Mouse (Mus musculus): Measurements from ENCODE around the gene Nfe2l1. TPM values are rescaled to one million over a fixed set of nuclear protein-coding genes. Genes with fewer than 3 reads are reported as not detected.

Nfe2l1 gene
- total and polyA plus RNA-seq, 2 experiments from 2014 or later: 64.5 to 86.0 TPM

GRCm38 (mm10) chr11:96875745-96876144 is 46.0 kb upstream of the Nfe2l1 start:
- no peak for TF ChIP-seq CTCF (IDR thresholded peaks at IDR 0.05)
- H3K9ac ChIP-seq (replicated peaks; ENCODE audit: low read length, poor library complexity, severe bottlenecking): peak overlapping the region; percentile 55

GRCm38 (mm10) chr11:96875270-96875669 is 45.5 kb upstream of the Nfe2l1 start:
- peak overlapping the region; percentile 96 for H3K27ac ChIP-seq (ENCODE audit: low read depth, low read length)
- 8% methylated on average over 4 of the region's 4 CpGs for WGBS
- no peak for TF ChIP-seq CTCF (IDR thresholded peaks at IDR 0.05)
- H3K4me3 ChIP-seq (ENCODE audit: low read depth, low read length): peak overlapping the region; percentile 30
- peaks cover 30% of the 10 kb centered on the region for H3K4me1 ChIP-seq (ENCODE audit: insufficient read depth, low read length)
- DNase-seq (ENCODE audit: low spot score): no peak
- no peaks in the 10 kb centered on the region for H3K36me3 ChIP-seq (ENCODE audit: insufficient read depth, low read length)
- H3K4me2 ChIP-seq (ENCODE audit: low read depth, low read length, poor library complexity, severe bottlenecking): peak overlapping the region; percentile 54
- no peaks in the 10 kb centered on the region for H3K27me3 ChIP-seq (ENCODE audit: insufficient read depth, low read length)
- no peaks in the 10 kb centered on the region for H3K9me3 ChIP-seq (ENCODE audit: low read length)
- no peak; the same call in 1 of the 2 replicates for ATAC-seq (ENCODE audit: low FRiP score)
- peak overlapping the region; percentile 55 for H3K9ac ChIP-seq (replicated peaks; ENCODE audit: low read length, poor library complexity, severe bottlenecking)

More at GRCm38 (mm10) chr11:96875745-96876144, 46.0 kb upstream of the Nfe2l1 start:
- ATAC-seq (ENCODE audit: low FRiP score) (peak; percentile 83), DNase-seq (ENCODE audit: low spot score) (peak; percentile 93)
- Histone ChIP-seq H3K27me3 (ENCODE audit: insufficient read depth, low read length) (no peaks in the 10 kb centered on the region), H3K4me2 (ENCODE audit: low read depth, low read length, poor library complexity, severe bottlenecking) (peak overlapping the region; percentile 54), H3K36me3 (ENCODE audit: insufficient read depth, low read length) (no peaks in the 10 kb centered on the region), H3K9me3 (ENCODE audit: low read length) (no peaks in the 10 kb centered on the region), H3K4me3 (ENCODE audit: low read depth, low read length) (peak overlapping the region; percentile 30), H3K4me1 (ENCODE audit: insufficient read depth, low read length) (peaks cover 30% of the 10 kb centered on the region), H3K27ac (ENCODE audit: low read depth, low read length) (peak overlapping the region; percentile 96)
- WGBS: under 1% methylated on average over 35 of the region's 35 CpGs

- no peaks in the 10 kb centered on the region for H3K27me3 ChIP-seq (ENCODE audit: insufficient read depth, low read length)
- H3K4me1 ChIP-seq (ENCODE audit: insufficient read depth, low read length): peaks cover 30% of the 10 kb centered on the region
- DNase-seq (ENCODE audit: low spot score) (no peak), ATAC-seq (ENCODE audit: low FRiP score) (no peak)
- no peaks in the 10 kb centered on the region for H3K36me3 ChIP-seq (ENCODE audit: insufficient read depth, low read length)
- WGBS: 15% methylated on average over 11 of the region's 11 CpGs
- TF ChIP-seq CTCF (IDR thresholded peaks at IDR 0.05): no peak
- H3K27ac ChIP-seq (ENCODE audit: low read depth, low read length): peak overlapping the region; percentile 71
- H3K9me3 ChIP-seq (ENCODE audit: low read length): no peaks in the 10 kb centered on the region
- no peak overlapping the region; the same call in 1 of the 2 replicates for H3K9ac ChIP-seq (replicated peaks; ENCODE audit: low read length, poor library complexity, severe bottlenecking)
- H3K4me2 ChIP-seq (ENCODE audit: low read depth, low read length, poor library complexity, severe bottlenecking): no peak overlapping the region
- no peak overlapping the region for H3K4me3 ChIP-seq (ENCODE audit: low read depth, low read length)
These were observed 43.9 kb upstream of the Nfe2l1 start for GRCm38 (mm10) chr11:96873601-96874140.

- Histone ChIP-seq H3K4me2 (ENCODE audit: low read depth, low read length, poor library complexity, severe bottlenecking) (no peak overlapping the region), H3K9ac (replicated peaks; ENCODE audit: low read length, poor library complexity, severe bottlenecking) (peak overlapping the region; percentile 50; the same call in 1 of the 2 replicates), H3K4me3 (ENCODE audit: low read depth, low read length) (no peak overlapping the region), H3K36me3 (ENCODE audit: insufficient read depth, low read length) (no peaks in the 10 kb centered on the region), H3K27me3 (ENCODE audit: insufficient read depth, low read length) (no peaks in the 10 kb centered on the region), H3K27ac (ENCODE audit: low read depth, low read length) (peak overlapping the region; percentile 71), H3K4me1 (ENCODE audit: insufficient read depth, low read length) (peaks cover 30% of the 10 kb centered on the region), H3K9me3 (ENCODE audit: low read length) (no peaks in the 10 kb centered on the region)
- ATAC-seq (ENCODE audit: low FRiP score) (no peak), DNase-seq (ENCODE audit: low spot score) (peak; percentile 72)
- 5% methylated on average over 24 of the region's 24 CpGs for WGBS
- TF ChIP-seq CTCF (IDR thresholded peaks at IDR 0.05): peak; percentile 5; the same call in 1 of the 2 replicates
These were observed 42.9 kb upstream of the Nfe2l1 start for GRCm38 (mm10) chr11:96872441-96873379.

GRCm38 (mm10) chr11:96867149-96867548 is 37.4 kb upstream of the Nfe2l1 start:
- 8% methylated on average over 5 of the region's 5 CpGs for WGBS
- H3K4me1 ChIP-seq (ENCODE audit: insufficient read depth, low read length): peaks cover 8% of the 10 kb centered on the region; the same call in 1 of the 2 replicates
- no peaks in the 10 kb centered on the region for H3K9me3 ChIP-seq (ENCODE audit: low read length)
- H3K4me3 ChIP-seq (ENCODE audit: low read depth, low read length): no peak overlapping the region
- H3K27ac ChIP-seq (ENCODE audit: low read depth, low read length): no peak overlapping the region
- no peaks in the 10 kb centered on the region for H3K27me3 ChIP-seq (ENCODE audit: insufficient read depth, low read length)
- no peaks in the 10 kb centered on the region for H3K36me3 ChIP-seq (ENCODE audit: insufficient read depth, low read length)
- H3K4me2 ChIP-seq (ENCODE audit: low read depth, low read length, poor library complexity, severe bottlenecking): no peak overlapping the region
- H3K9ac ChIP-seq (replicated peaks; ENCODE audit: low read length, poor library complexity, severe bottlenecking): no peak overlapping the region
- peak; percentile 90 for DNase-seq (ENCODE audit: low spot score)
- TF ChIP-seq CTCF (IDR thresholded peaks at IDR 0.05): peak; percentile 93
- ATAC-seq (ENCODE audit: low FRiP score): peak; percentile 47; the same call in 1 of the 2 replicates
